Mouse (Mus musculus): ENCODE measurements around the gene Gm47283. TPM values are rescaled to one million over a fixed set of nuclear protein-coding genes. Genes with fewer than 3 reads are reported as not detected.
"Not testable (repeated sequence)": the region's sequence is repeated elsewhere in the genome, so short reads cannot be mapped to it uniquely, and the experiment has no call there.

Gm47283 gene
- polyA plus RNA-seq (2012; rRNA removed) = not detected in 2 replicates

DNA sequence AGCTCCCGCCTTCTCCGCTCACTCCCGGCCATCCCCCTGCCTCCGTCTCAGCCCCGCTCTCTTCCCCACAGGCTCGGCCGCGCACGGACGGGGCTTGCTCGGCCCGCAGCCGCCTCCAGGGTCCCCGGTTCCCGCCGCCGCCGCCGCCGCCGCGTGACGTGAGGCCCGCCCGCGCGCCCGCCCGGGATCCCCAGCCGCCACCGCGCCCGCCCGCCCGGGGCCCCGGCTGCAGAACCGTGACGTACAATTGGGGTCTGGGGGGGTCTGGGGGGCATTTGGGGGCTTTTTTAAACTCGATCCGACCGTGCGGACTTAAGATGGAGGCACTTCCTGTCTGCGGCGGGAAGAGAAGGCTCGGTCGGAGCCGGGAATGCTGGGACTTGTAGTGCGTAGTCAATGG is at the start of gene Gm47283:
Gene Gm47283 (plus strand): TSS at position 301 of the 400 bp plus-strand sequence.
- DNase-seq (ENCODE audit: low read depth) = not testable (repeated sequence)

DNA sequence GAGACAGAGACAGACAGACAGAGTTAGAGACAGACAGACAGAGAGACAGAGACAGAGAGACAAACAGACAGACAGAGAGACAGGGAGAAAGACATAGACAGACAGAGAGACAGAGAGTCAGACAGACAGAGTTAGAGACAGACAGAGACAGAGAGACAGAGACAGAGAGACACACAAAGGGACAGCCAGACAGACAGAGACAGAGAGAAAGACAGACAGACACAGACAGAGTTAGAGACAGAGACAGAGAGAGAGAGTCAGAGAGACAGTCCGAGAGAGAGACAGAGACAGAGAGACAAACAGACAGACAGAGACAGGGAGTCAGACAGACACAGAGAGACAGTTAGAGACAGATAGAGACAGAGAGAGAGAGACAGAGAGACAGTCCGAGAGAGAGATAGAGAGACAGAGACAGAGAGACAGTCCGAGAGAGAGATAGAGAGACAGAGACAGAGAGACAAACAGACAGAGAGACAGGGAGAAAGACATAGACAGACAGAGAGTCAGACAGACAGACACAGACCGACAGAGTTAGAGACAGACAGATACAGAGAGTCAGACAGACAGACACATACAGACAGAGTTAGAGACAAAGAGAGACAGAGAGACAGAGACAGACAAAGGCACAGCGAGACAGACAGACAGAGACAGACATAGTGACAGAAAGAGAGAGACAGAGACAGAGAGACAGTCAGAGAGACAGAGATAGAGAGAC is 49.2 kb upstream of the Gm47283 start:
- DNase-seq (ENCODE audit: low read depth) = peak; percentile 76

DNA sequence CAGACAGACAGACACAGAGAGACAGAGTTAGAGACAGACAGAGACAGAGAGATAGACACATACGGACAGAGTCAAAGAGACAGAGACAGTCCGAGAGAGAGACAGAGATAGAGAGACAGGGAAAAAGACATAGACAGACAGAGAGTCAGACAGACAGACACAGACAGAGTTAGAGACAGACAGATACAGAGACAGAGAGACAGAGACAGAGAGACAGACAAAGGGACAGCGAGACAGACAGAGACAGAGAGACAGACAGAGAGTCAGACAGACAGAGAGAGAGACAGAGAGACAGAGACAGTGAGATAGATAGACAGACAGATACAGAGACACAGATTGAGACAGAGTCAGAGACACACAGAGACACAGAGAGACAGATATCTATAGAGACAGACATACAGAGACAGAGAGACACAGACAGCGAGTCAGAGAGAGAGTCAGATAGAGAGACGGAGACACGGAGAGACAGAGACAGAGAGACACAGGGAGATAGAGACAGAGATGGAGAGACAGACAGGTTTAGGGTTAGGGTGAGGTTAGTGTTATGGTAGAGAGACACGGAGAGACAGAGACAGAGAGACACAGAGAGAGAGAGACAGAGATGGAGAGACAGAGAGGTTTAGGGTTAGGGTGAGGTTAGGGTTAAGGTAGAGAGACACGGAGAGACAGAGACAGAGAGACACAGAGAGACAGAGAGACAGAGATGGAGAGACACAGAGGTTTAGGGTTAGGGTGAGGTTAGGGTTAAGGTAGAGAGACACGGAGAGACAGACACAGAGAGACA is 48.1 kb upstream of the Gm47283 start:
- DNase-seq (ENCODE audit: low read depth) = peak; percentile 75

DNA sequence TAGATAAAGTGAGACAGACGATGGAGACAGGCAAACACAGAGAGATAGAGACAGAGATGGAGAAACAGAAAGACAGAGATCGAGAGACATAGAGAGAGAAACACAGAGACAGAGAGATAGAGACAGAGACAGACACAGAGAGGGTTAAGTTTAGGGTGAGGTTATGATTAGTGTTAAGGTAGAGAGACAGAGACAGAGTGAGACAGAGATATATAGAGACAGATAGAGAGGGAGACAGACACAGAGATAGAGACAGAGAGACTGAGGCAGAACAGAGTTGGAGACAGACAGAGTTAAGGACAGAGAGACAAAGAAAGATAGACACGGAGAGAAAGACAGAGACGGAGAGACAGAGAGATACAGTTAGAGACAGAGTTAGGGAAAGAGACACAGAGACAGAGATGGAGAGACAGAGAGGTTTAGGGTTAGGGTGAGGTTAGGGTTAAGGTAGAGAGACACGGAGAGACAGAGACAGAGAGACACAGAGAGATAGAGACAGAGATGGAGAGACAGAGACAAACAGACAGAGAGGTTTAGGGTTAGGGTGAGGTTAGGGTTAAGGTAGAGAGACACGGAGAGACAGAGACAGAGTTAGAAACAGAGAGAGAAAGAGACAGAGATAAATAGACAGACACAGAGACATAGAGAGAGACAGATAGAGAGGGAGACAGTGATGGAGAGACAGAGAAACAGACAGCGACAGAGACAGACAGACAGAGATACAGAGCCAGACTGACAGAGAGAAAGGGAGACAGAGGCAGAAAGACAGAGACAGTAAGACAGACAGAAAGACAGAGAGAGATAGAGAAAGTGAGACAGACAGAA is 46.7 kb upstream of the Gm47283 start:
- TF ChIP-seq POLR2A (IDR thresholded peaks at IDR 0.05; ENCODE audit: borderline replicate concordance, extremely low read depth, insufficient read depth, insufficient read length, poor library complexity, severe bottlenecking) (no peak), CTCF (IDR thresholded peaks at IDR 0.05; ENCODE audit: borderline replicate concordance, extremely low read depth, insufficient read depth, insufficient read length) (no peak)
- peak; percentile 71 for DNase-seq (ENCODE audit: low read depth)

DNA sequence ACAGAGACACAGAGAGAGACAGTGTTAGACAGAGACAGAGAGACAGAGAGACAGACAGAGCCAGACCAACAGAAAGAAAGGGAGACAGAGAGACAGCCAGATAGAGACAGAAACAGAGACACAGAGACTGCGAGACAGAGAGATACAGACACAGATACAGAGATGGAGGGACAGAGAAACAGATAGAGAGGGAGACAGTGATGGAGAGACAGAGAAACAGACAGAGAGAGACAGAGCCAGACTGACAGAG is 46.2 kb upstream of the Gm47283 start:
- no peak for DNase-seq (ENCODE audit: low read depth)
- no peak for TF ChIP-seq CTCF (IDR thresholded peaks at IDR 0.05; ENCODE audit: borderline replicate concordance, extremely low read depth, insufficient read depth, insufficient read length)
- TF ChIP-seq POLR2A (IDR thresholded peaks at IDR 0.05; ENCODE audit: borderline replicate concordance, extremely low read depth, insufficient read depth, insufficient read length, poor library complexity, severe bottlenecking) = no peak

DNA sequence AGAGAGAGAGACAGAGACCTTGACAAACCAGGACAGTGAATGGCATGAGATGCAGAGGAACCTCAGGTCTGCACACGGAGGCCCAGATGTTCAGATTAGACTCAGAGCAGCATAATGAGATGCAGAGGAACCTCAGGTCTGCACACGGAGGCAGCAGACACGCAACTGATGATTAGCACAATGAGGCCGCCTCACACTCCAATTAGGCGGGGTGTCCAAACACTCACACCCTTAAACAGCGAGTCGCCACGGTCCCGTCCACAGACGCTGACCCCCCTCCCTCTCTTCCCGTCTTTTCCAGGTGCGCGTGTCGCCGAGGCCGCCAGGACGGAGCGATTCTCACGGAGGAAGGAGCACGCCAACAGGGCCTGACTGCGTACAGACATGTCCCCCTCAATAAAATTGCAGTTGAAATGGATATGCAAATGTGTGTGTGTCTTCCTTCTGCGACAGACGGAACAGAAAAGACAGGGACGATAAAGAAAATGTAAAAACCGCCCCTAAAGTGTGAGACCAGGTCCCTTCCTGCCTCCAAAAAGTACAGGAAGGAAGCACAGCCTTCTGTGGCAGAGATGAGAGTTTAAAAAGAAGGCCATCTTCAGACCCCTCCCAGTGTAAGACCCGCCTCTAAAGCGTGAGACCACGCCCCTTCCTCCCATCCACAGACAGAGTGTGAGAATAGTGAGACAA is 45.6 kb upstream of the Gm47283 start:
- peak; percentile 82 for DNase-seq (ENCODE audit: low read depth)

DNA sequence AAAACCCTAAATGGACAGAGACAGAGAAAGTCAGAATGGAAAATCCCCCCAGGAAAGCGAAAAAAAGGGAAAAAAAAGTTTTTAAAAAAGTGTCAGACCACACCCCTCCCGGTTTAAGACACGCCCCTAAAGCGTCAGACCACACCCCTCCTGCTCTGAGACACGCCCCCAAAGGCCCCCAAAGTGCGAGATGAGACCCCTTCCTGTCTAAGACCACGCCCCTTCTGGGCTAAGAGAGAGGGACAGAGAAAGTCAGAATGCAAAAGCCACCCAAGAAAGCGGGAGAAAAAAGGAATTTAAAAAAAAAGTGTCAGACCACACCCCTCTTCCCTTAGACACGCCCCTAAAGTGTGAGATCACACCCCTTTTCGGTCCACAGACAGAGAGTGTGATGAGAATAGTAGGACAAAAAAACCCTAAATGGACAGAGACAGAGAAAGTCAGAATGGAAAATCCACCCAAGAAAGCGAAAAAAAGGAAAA is 45.0 kb upstream of the Gm47283 start:
- DNase-seq (ENCODE audit: low read depth) = peak; percentile 65

DNA sequence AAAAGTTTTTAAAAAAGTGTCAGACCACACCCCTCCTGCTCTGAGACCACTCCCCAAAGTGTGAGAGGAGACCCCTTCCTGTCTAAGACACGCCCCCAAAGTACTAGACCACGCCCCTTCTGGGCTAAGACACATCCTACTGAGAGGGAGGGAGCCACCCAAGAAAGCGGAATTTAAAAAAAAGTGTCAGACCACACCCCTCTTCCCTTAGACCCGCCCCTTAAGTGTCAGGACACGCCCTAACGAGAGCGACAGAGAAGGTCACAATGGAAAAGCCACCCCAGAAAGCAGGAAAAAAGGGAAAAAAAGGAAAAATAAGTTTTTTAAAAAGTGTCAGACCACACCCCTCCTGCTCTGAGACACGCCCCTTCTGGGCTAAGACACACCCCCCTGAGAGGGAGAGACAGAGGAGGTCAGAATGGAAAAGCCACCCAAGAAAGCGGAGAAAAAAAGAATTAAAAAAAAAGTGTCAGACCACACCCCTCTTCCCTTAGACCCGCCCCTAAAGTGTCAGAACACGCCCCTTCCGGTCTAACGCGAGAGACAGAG is 44.5 kb upstream of the Gm47283 start:
- TF ChIP-seq POLR2A (IDR thresholded peaks at IDR 0.05; ENCODE audit: borderline replicate concordance, extremely low read depth, insufficient read depth, insufficient read length, poor library complexity, severe bottlenecking) (no peak), CTCF (IDR thresholded peaks at IDR 0.05; ENCODE audit: borderline replicate concordance, extremely low read depth, insufficient read depth, insufficient read length) (no peak)
- DNase-seq (ENCODE audit: low read depth) = peak; percentile 83

DNA sequence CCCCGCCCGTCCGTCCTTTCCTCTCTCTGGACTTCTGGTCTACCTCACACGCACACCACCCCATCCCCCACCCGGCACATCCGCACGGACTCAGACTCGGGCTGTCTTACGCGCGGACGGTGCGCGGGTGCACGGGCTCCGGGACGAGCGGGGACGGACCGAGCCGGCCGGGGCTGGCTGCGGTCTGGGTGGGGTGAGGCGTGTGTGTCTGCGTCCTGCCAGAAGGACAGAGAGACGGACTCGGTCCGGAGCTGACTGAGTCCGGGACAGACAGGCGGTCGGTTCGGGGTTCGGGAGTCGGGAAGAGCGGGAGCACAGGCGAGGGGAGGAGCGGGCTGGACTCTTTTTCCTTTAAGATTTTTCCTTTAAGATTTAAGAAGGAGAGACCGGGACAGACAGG is 43.5 kb upstream of the Gm47283 start:
- peak; percentile 55 for DNase-seq (ENCODE audit: low read depth)

DNA sequence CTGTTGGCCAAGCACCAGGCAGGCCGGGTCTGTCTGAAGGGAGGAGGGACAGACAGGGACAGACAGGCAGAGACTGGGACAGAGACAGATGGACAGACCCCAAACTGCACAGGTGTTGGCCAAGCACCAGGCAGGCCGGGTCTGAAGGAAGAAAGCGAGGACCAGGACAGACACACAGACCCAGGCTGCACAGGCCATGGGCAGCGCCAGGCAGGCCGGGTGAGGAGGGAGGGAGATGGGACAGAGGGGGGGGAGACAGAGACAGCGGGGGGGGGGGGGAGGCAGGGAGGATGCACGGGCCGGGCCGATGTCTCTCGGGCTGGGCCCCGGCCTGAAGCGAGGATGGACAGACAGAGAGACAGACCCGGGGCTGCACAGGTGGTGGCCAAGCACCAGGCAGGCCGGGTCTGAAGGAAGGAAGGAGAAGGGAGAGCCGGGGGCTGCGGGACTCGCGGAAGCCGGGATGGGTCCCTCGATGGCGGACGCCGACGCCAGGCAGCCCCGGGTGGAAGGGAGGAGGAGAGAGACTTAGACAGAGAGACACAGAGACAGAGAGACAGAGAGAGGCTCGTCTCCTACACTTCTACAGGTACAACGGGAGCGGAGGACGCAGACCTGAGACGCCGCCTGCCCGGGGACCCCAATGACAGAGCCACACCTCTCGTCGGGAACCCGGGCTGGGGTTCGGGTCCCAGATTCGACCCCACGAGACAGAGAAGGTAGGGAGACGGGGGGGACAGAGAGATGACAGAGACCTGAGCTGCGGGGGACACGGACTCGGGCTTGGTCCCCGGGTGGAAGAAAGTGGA is 42.9 kb upstream of the Gm47283 start:
- DNase-seq (ENCODE audit: low read depth) = peak; percentile 48

DNA sequence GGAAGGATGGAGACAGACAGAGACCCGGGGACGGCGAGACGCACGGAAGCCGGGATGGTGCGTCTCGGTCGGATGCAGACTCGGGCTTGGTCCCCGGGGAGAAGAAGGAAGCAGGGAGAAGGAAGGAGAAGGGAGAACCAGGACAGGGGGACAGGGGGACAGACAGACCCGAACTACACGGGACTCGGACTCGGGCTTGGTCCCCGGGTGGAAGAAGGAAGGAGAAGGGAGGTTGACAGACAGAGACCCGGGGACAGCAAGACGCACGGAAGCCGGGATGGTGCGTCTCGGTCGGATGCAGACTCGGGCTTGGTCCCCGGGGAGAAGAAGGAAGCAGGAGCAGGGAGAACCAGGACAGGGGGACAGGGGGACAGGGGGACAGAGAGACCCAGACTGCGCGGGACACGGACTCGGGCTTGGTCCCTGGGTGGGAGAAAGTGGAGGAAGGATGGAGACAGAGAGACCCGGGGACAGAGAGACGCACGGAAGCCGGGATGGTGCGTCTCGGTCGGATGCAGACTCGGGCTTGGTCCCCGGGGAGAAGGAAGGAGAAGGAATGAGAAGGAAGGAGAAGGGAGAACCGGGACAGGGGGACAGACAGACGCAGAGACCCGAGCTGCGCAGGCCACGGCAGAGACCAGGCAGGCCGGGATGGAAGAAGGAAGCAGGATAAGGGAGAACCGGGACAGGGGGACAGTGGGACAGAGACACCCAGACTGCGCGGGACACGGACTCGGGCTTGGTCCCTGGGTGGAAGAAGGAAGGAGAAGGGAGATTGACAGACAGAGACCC is 42.1 kb upstream of the Gm47283 start:
- not testable (repeated sequence) for DNase-seq (ENCODE audit: low read depth)

DNA sequence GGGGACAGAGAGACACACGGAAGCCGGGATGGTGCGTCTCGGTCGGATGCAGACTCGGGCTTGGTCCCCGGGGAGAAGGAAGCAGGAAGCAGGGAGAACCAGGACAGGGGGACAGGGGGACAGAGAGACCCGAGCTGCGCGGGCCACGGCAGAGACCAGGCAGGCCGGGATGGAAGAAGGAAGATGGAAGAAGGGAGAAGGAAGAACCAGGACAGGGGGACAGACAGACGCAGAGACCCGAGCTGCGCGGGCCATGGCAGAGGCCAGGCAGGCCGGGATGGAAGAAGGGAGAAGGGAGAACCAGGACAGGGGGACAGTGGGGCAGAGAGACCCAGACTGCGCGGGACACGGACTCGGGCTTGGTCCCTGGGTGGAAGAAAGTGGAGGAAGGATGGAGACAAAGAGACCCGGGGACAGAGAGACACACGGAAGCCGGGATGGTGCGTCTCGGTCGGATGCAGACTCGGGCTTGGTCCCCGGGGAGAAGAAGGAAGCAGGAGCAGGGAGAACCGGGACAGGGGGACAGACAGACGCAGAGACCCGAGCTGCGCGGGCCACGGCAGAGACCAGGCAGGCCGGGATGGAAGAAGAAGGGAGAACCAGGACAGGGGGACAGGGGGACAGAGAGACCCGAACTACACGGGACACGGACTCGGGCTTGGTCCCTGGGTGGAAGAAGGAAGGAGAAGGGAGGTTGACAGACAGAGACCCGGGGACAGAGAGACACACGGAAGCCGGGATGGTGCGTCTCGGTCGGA is 41.3 kb upstream of the Gm47283 start:
- DNase-seq (ENCODE audit: low read depth) = not testable (repeated sequence)
